Mouse (Mus musculus) thymus, postnatal 25 days (tissue): Measurements from ENCODE around the gene Limk2.
A peak's percentile ranks its signal among the peaks of the same experiment; 100 is the strongest.

Experiments
- DNase-seq: peaks from one replicate; pipeline ENCODE4 v3.0.0; 2022

The Limk2 gene

GRCm38 (mm10) chr11:3408131-3408996, 625 bp downstream of the Limk2 start:
- DNase-seq: peak; percentile 20

- no peak for DNase-seq
Observed at GRCm38 (mm10) chr11:3404287-3405047, 4.5 kb downstream of the Limk2 start.

GRCm38 (mm10) chr11:3403024-3403423, 6.0 kb downstream of the Limk2 start:
- DNase-seq: no peak

- DNase-seq: no peak
Observed at GRCm38 (mm10) chr11:3398318-3398717, 10.7 kb downstream of the Limk2 start.

- DNase-seq: no peak
Observed at GRCm38 (mm10) chr11:3396562-3396961, 12.4 kb downstream of the Limk2 start.

- no peak for DNase-seq
Observed at GRCm38 (mm10) chr11:3396091-3396490, 12.9 kb downstream of the Limk2 start.

- no peak for DNase-seq
Observed at GRCm38 (mm10) chr11:3394520-3394919, 14.5 kb downstream of the Limk2 start.

GRCm38 (mm10) chr11:3392526-3392925, 16.5 kb downstream of the Limk2 start:
- no peak for DNase-seq

- DNase-seq: no peak
Observed at GRCm38 (mm10) chr11:3390789-3391188, 18.2 kb downstream of the Limk2 start.

GRCm38 (mm10) chr11:3389996-3390395, 19.0 kb downstream of the Limk2 start:
- DNase-seq: no peak

- DNase-seq: no peak
Observed at GRCm38 (mm10) chr11:3387482-3388196, 21.4 kb downstream of the Limk2 start.

- DNase-seq: peak; percentile 88
Observed at GRCm38 (mm10) chr11:3386941-3387368, 22.0 kb downstream of the Limk2 start.

- DNase-seq: peak; percentile 20
Observed at GRCm38 (mm10) chr11:3382602-3383594, 26.1 kb downstream of the Limk2 start.

GRCm38 (mm10) chr11:3381148-3381814, 27.7 kb downstream of the Limk2 start:
- no peak for DNase-seq

- DNase-seq: no peak
Observed at GRCm38 (mm10) chr11:3379427-3379826, 29.6 kb downstream of the Limk2 start.

- no peak for DNase-seq
Observed at GRCm38 (mm10) chr11:3374741-3375140, 34.2 kb downstream of the Limk2 start.

- no peak for DNase-seq
Observed at GRCm38 (mm10) chr11:3374293-3374645, 34.7 kb downstream of the Limk2 start.

- DNase-seq: no peak
Observed at GRCm38 (mm10) chr11:3373591-3374292, 35.2 kb downstream of the Limk2 start.

- DNase-seq: no peak
Observed at GRCm38 (mm10) chr11:3371599-3372295, 37.2 kb downstream of the Limk2 start.

GRCm38 (mm10) chr11:3370928-3371598, 37.9 kb downstream of the Limk2 start:
- DNase-seq: peak; percentile 68
